Mouse (Mus musculus) kidney, adult 11 months (tissue): ENCODE measurements at regions not wholly inside any gene's neighbourhood (a gene's known extent, or its start where the extent isn't known, plus 50 kb on each side); places are given as distances from the start of the nearest gene placed in this dataset.
"Not testable (repeated sequence)": the region's sequence is repeated elsewhere in the genome, so short reads cannot be mapped to it uniquely, and the experiment has no call there.

ENCODE experiments used
- DNase-seq: peaks from one replicate; pipeline ENCODE4 v3.0.0; 2022

DNA sequence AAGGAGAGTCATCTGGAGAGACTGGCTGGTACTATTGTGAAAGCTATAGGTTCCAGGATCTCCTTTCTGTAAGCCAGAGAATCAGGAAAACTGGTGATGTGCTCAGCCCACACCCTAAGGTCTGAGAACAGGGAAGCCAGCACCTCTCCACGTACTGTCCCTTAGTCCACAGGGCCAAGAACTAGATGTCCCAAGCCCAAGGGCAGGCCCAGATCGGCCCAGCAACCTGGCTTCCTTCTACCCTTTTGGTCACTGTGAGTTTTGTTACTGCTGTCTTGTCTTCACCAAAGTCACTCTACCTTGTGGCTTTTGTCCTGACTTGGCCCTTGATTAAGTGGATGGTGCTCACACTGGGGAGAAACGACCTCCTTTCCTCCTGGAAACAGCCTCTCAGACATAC is 107.8 kb upstream of the Spata13 start:
- DNase-seq = no peak

GRCm38 (mm10) chr14:60526832-60527231 is 107.0 kb upstream of the Spata13 start:
- DNase-seq = no peak

DNA sequence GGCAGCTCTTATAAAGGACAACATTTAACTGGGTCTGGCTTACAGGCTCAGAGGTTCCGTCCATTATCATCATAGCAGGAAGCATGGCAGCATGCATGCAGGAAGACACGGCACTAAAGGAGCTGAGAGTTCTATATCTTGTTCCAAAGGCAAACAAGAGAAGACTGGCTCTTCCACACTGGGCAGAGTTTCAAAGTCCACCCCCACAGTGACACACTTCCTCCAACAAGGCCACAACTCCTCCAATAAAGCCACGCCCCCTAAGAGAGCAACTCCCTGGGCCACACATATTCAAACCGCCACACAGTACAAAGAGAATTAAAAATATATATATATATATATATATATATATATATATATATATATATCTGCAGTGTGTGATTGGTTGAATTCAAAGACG is 105.8 kb upstream of the Spata13 start:
- peak; percentile 36 for DNase-seq

DNA sequence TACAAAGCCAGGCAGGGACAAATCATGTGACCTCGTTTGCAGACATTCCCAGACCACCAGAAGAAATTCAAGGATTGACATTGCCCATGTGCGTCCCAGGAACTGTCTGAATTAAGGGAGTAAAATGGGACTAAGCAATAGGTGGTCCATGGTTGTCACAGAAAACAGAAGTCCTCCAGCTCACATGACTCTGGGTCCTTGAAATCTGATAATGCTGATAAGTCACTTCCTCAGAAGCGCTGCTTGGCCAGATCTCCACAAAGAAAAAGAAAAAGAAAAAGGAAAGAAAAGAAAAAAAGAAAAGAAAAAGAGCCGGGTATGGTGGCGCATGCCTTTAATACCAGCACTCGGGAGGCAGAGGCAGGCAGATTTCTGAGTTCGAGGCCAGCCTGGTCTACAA is 105.3 kb upstream of the Spata13 start:
- no peak for DNase-seq

GRCm38 (mm10) chr14:60529022-60529421 is 104.8 kb upstream of the Spata13 start:
- peak; percentile 73 for DNase-seq

GRCm38 (mm10) chr14:60529646-60530347 is 104.0 kb upstream of the Spata13 start:
- DNase-seq = no peak

GRCm38 (mm10) chr14:60530348-60530711 is 103.5 kb upstream of the Spata13 start:
- no peak for DNase-seq

DNA sequence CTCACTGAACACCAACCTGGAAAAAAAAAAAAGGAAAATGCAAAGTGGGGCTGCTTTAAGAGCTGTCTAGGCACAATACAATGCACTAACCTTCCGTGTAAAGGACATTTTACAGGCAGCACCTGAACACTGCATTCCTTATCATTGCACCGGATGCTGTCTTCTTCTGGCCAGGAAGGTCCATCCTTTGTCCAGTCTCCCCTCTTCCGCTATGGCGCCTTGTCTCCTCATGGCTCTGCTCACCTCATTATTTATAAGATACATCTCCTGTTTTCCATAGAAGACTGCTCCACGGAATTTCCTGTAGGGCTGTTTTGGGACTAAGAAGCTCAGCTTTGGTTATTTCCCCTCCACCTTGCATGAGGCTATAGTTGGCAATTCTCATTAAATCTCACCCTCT is 102.8 kb upstream of the Spata13 start:
- DNase-seq = peak; percentile 49

DNA sequence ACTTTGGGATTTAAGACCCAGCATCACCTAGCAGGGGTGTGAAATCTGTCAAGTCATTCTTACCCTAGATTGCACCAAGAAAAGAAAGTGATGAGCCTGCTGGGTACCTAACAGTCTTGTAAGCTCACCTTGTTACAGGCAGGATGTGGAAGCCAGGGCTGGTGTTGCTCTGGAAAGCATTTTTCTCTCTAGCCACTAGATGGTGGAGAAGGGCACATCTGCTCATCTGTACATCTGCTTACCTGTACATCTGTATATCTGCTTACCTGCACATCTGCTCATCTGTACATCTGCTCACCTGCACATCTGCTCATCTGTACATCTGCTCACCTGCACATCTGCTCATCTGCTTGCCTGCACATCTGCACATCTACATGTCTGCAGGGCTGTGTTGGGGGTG is 102.0 kb upstream of the Spata13 start:
- no peak for DNase-seq

DNA sequence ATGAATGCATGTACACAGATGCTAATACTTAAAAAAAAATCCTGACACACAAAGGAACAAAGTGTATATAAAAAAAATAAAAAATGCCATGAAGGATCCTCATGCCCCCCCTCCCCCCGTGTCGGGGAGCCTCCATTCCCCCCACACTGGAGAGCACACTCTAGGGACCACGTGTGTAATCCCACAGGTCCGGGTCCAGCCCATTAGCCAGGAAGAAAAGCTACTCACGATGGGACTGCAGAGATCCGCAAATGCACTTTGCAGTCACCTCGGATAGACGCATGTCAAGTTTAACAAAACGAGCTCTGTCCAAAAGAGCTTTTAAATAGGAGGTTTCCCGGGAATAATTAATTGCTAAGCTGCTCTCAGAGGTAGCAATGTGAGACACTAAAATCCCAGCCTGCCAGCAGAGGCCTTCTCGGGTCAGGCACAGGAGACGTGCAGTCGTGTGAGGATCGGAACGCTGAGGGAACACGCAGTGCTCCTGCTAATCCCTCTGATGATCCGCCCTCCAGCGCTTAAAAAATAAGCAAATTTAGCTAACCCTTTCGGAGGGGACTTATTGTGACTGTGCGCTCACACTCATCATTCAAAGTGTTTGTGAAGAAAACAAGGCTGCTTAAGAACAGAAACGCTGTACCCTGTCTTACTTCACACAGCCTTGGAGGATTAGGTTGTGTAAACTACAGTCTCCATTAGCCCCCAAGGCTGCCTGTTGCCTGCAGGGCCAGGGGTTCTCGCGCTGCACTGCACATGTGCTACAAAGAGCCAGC is 100.2 kb upstream of the Spata13 start:
- no peak for DNase-seq

GRCm38 (mm10) chr14:60539040-60539439 is 94.8 kb upstream of the Spata13 start:
- no peak for DNase-seq

- DNase-seq = no peak
Measured at GRCm38 (mm10) chr14:60540111-60540510, 93.7 kb upstream of the Spata13 start.

GRCm38 (mm10) chr14:60541596-60541995 is 92.2 kb upstream of the Spata13 start:
- DNase-seq = no peak

DNA sequence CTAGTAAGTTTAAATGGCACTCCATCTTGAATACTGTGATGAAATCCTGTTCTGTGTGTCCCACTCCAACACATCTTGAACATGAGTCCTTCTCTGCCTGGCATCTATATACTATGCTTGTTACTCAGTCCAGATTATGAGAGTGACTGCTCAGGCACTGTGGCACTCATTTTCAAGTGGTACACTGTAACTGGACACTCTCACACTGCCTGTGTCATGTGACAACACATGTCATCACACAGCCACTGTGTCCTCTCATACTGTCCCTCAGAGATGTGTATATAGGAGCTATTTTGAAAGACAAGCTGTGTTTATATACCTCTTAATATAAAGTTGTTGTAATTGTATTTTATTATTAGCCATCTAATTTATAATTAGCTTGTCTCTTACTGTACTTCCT is 89.0 kb upstream of the Spata13 start:
- DNase-seq = no peak

DNA sequence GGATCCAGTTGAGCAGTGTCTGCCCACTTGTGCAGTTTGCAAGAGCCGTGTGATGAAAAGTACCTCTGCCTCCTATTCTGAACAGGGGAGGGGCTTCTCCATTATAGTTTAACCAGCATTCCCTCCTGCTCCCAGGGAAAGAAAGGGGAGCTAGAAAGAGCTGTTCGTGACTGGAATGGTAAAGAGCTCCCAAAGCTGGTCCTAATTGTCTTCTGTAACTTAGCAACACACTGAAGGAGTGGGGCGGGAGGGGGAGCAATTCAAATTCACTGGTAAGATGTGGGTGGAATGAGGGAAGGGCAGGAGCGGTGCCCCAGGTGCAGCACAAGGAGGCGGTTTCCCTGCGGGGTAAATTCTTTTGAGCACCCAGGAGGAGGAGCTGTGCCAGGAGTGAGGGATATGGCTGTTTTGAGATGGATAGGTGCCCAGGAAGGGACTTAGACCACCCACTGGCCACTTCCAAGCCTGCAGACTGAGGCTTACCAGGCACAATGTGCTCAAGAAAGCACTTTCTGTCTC is 79.5 kb upstream of the Spata13 start:
- peak; percentile 88 for DNase-seq

- DNase-seq = peak; percentile 31
Measured at GRCm38 (mm10) chr14:60556541-60556940, 77.3 kb upstream of the Spata13 start.

DNA sequence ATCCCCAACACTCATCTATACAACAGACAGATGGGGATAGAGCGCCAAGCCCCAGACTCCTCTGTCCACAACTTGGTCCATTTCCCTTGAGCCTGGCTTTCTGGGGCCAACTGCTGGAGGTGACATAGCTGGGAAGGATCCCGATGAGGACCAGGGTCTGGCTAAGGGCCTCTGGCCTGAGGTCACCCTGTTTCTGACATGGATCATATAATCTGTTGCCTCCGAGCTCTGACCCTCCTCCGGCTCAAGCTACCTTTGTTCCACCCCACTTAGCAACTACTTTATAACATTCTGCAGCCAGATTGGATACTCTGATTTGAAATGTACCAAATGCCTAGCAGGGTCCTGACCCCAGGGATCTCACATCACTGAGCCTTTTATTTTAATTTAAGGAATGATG is 76.8 kb upstream of the Spata13 start:
- no peak for DNase-seq

DNA sequence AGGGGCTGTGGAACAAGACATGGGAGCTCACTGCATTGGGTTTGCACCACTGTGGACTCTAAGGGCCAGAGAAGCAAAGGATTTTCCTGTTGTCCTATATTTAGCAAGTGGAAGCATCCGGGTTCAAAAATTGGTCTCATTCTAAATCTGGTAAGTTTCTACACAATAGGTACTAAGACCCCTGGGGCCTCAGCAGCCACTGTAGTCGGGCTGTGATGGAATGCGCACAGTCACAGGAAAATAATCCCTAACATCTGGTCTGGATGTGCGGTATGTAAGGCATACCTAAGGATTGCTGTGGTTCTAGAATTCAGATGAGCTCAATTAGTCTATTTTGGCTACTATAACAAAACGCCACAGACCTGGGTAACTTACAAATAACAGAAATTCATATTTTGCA is 74.4 kb upstream of the Spata13 start:
- DNase-seq = no peak

DNA sequence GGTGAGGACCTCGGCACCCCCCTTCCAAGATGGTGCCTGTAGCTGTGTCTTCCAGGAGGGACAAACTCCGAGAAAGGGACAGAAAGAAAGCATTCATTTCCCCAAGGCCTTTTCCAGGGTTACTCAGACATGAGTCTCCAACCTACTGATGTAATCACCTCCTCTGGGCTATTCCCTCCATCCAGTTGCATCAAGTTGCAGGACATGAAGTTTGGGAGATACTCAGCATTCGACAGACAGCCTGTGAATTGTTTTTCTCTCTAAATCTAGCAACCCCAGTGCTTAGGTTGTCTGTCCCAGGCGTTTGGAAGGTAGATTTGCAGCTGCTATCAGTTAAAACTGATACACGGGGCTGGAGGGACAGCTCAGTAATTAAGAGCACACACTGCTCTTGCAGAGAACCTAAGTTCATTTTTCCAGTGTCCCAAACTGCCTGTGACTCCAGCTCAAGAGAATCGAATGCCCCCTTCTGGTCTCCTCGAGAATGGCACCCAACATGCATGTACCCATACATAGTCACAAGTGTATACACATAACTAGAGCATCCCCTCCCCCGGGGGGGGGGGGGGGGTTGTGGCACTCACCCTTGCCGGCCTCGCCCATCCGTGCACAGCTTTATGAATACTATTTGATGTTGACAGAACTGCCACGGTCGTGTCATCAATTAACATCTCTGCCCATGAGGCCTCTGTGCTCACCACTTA is 73.8 kb upstream of the Spata13 start:
- no peak for DNase-seq

GRCm38 (mm10) chr14:60576281-60576680 is 57.5 kb upstream of the Spata13 start:
- DNase-seq = no peak

GRCm38 (mm10) chr14:60580131-60580530 is 53.7 kb upstream of the Spata13 start:
- not testable (repeated sequence) for DNase-seq
